Mouse (Mus musculus) liver, adult 2 months (tissue): ENCODE data around the gene Abcb4.

ENCODE experiments used
- CTCF ChIP-seq: fragments of 200-500 bp; IDR thresholded peaks from 2 replicates; pipeline ENCODE4 v1.5.1; 2011; ENCODE audit warnings: low read depth, low read length, control low read depth
- POLR2A ChIP-seq: fragments of 200-500 bp; IDR thresholded peaks from 2 replicates; pipeline ENCODE4 v1.6.1; 2011; ENCODE audit warnings: low read length, control low read depth; ENCODE audit not compliant: insufficient read depth; ENCODE audit errors: extremely low read depth

DNA sequence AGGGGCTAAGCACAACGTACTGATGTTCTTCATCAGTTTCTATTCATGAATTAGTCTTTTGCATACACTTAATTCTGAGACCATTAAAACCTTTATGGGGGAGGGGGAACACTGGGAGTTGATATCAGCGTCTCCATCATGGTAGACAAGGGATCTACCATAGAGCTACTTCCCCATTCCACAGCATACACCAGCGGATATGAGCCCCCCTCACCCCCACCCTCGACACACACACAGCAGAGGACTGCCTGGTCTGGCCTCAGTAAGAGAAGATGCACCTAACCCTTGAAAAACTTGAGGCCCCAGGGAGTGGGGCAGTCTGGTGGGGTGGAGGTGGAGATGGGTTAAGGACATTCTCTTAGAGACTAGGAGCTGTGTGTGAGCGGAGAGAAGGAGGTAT, 15.7 kb upstream of the Abcb4 start:
- TF ChIP-seq CTCF (no peak), POLR2A (no peak)
